Mouse (Mus musculus) cerebellum, postnatal 36 days (tissue): Measurements from ENCODE around the gene Rspo1.
A peak's percentile ranks its signal among the peaks of the same experiment; 100 is the strongest.
"Not testable (repeated sequence)": the region's sequence is repeated elsewhere in the genome, so short reads cannot be mapped to it uniquely, and the experiment has no call there.

Source experiments
- DNase-seq, 2 experiments: peaks; one replicate each; pipeline ENCODE4 v3.0.0; 2021 to 2022; ENCODE audit warnings: mixed read lengths in 2 of 2

Gene Rspo1

GRCm38 (mm10) chr4:124985671-124986602, at the start of gene Rspo1:
Gene Rspo1 (plus strand): TSS chr4:124986430.
- DNase-seq, result no peak

GRCm38 (mm10) chr4:124936613-124937471, 49.4 kb upstream of the Rspo1 start, which contains the start of gene 9930104L06Rik:
Gene 9930104L06Rik (plus strand): TSS chr4:124937048.
- DNase-seq, result peak; percentile 92 to 98

GRCm38 (mm10) chr4:124939211-124939610, 47.0 kb upstream of the Rspo1 start, which contains the start of gene Cdca8:
Gene Cdca8 (minus strand): TSS chr4:124939311.
- DNase-seq, result not testable (repeated sequence)

- DNase-seq, result peak; percentile 77 to 78
These were observed 43.2 kb upstream of the Rspo1 start for GRCm38 (mm10) chr4:124943022-124943421.

- no peak for DNase-seq
These were observed 42.4 kb upstream of the Rspo1 start for GRCm38 (mm10) chr4:124943781-124944180.

- no peak for DNase-seq
These were observed 41.3 kb upstream of the Rspo1 start for GRCm38 (mm10) chr4:124944961-124945360.

GRCm38 (mm10) chr4:124949488-124949887, 36.7 kb upstream of the Rspo1 start:
- no peak for DNase-seq

GRCm38 (mm10) chr4:124950181-124951035, 35.8 kb upstream of the Rspo1 start:
- no peak for DNase-seq

- no peak for DNase-seq
These were observed 35.2 kb upstream of the Rspo1 start for GRCm38 (mm10) chr4:124951036-124951433.

- DNase-seq, result no peak
These were observed 32.7 kb upstream of the Rspo1 start for GRCm38 (mm10) chr4:124953546-124953945.

- DNase-seq, result no peak
These were observed 28.9 kb upstream of the Rspo1 start for GRCm38 (mm10) chr4:124957284-124957683.

- no peak for DNase-seq
These were observed 27.2 kb upstream of the Rspo1 start for GRCm38 (mm10) chr4:124959062-124959461.

- DNase-seq, result peak in 1 of 2 experiments; percentile 24
These were observed 25.3 kb upstream of the Rspo1 start for GRCm38 (mm10) chr4:124960940-124961339.

GRCm38 (mm10) chr4:124962576-124962975, 23.7 kb upstream of the Rspo1 start:
- no peak for DNase-seq

- no peak for DNase-seq
These were observed 21.2 kb upstream of the Rspo1 start for GRCm38 (mm10) chr4:124964912-124965599.

- DNase-seq, result no peak
These were observed 17.5 kb upstream of the Rspo1 start for GRCm38 (mm10) chr4:124968711-124969110.

GRCm38 (mm10) chr4:124969219-124969848, 16.9 kb upstream of the Rspo1 start:
- no peak for DNase-seq

GRCm38 (mm10) chr4:124970194-124970593, 16.0 kb upstream of the Rspo1 start:
- no peak for DNase-seq

- no peak for DNase-seq
These were observed 15.6 kb upstream of the Rspo1 start for GRCm38 (mm10) chr4:124970677-124971076.

GRCm38 (mm10) chr4:124971094-124971493, 15.1 kb upstream of the Rspo1 start:
- no peak for DNase-seq

- no peak for DNase-seq
These were observed 13.9 kb upstream of the Rspo1 start for GRCm38 (mm10) chr4:124972316-124972715.
